Mouse (Mus musculus) embryonic facial prominence, embryonic 11.5 days (tissue): ENCODE measurements at regions not wholly inside any gene's neighbourhood (a gene's known extent, or its start where the extent isn't known, plus 50 kb on each side); places are given as distances from the start of the nearest gene placed in this dataset.
A peak's percentile ranks its signal among the peaks of the same experiment; 100 is the strongest.

ENCODE experiments used
- ATAC-seq: fragments of 200-750 bp; cut with Nextera tagmentation; replicated peaks from 2 replicates; pipeline ENCODE4 v1.8.0; 2017; ENCODE audit warnings: low read depth; ENCODE audit not compliant: insufficient number of reproducible peaks, low FRiP score, low TSS enrichment
- DNase-seq: peaks from one replicate; pipeline ENCODE4 v3.0.0-alpha.2; 2015; ENCODE audit warnings: low spot score
- H3K27ac ChIP-seq: fragments of 300-500 bp; sonication (generic); replicated peaks from 2 replicates; pipeline ENCODE4 v1.5.1; 2014; ENCODE audit warnings: mild to moderate bottlenecking, low read depth, low read length, control low read depth
- H3K27me3 ChIP-seq: fragments of 300-500 bp; sonication (generic); 2 replicates; pipeline ENCODE4 v1.6.1; 2014; ENCODE audit warnings: mild to moderate bottlenecking, low read length, moderate library complexity, mixed read lengths; ENCODE audit not compliant: control insufficient read depth, insufficient read depth
- H3K36me3 ChIP-seq: fragments of 300-500 bp; sonication (generic); replicated peaks from 2 replicates; pipeline ENCODE4 v1.6.1; 2014; ENCODE audit warnings: low read depth, mild to moderate bottlenecking, low read length, moderate library complexity, mixed read lengths; ENCODE audit not compliant: control insufficient read depth, insufficient read depth
- H3K4me1 ChIP-seq: fragments of 300-500 bp; sonication (generic); 2 replicates; pipeline ENCODE4 v1.6.1; 2014; ENCODE audit warnings: low read length, mixed read lengths; ENCODE audit not compliant: control insufficient read depth, insufficient read depth
- H3K4me2 ChIP-seq: fragments of 300-500 bp; sonication (generic); 2 replicates; pipeline ENCODE4 v1.6.1; 2014; ENCODE audit warnings: low read depth, mild to moderate bottlenecking, control low read depth, low read length, moderate library complexity
- H3K4me3 ChIP-seq: fragments of 300-500 bp; sonication (generic); 2 replicates; pipeline ENCODE4 v1.5.1; 2014; ENCODE audit warnings: low read depth, low read length, control low read depth
- H3K9ac ChIP-seq: fragments of 300-500 bp; sonication (generic); replicated peaks from 2 replicates; pipeline ENCODE4 v1.6.1; 2014; ENCODE audit warnings: mild to moderate bottlenecking, control low read depth, low read length
- H3K9me3 ChIP-seq: fragments of 300-500 bp; sonication (generic); replicated peaks from 2 replicates; pipeline ENCODE4 v1.6.1; 2016; ENCODE audit warnings: mild to moderate bottlenecking, low read length, inconsistent platforms, mixed read lengths; ENCODE audit not compliant: control insufficient read depth
- WGBS: fragments of 180-500 bp; shearing (Covaris S2); extraction: QIAGEN DNeasy Blood & Tissue Kit; methylation state at CpG from one replicate; pipeline ENCODE4 v1.1.7; 2014; 5-methylcytosine and 5-hydroxymethylcytosine counted together

- H3K36me3 ChIP-seq = no peaks in the 10 kb centered on the region
- WGBS = 44% methylated on average over 3 of the region's 3 CpGs
- no peaks in the 10 kb centered on the region for H3K4me1 ChIP-seq
- no peak overlapping the region for H3K27ac ChIP-seq
- DNase-seq (peak; percentile 27), ATAC-seq (no peak)
- no peak overlapping the region for H3K4me2 ChIP-seq
- no peaks in the 10 kb centered on the region for H3K9me3 ChIP-seq
- H3K27me3 ChIP-seq = no peaks in the 10 kb centered on the region
- no peak overlapping the region for H3K4me3 ChIP-seq
- H3K9ac ChIP-seq = no peak overlapping the region
Observed at GRCm38 (mm10) chr4:95346722-95347197, 210.5 kb upstream of the Fggy start.

- DNase-seq (no peak), ATAC-seq (no peak)
- 79% methylated on average over 2 of the region's 2 CpGs for WGBS
- H3K27me3 ChIP-seq = no peaks in the 10 kb centered on the region
- H3K4me1 ChIP-seq = no peaks in the 10 kb centered on the region
- H3K9ac ChIP-seq = no peak overlapping the region
- H3K4me2 ChIP-seq = no peak overlapping the region
- H3K4me3 ChIP-seq = no peak overlapping the region
- H3K36me3 ChIP-seq = no peaks in the 10 kb centered on the region
- no peak overlapping the region for H3K27ac ChIP-seq
- H3K9me3 ChIP-seq = no peaks in the 10 kb centered on the region
Observed at GRCm38 (mm10) chr4:95347436-95347835, 209.9 kb upstream of the Fggy start.

- WGBS = 78% methylated on average over 4 of the region's 4 CpGs
Observed at GRCm38 (mm10) chr4:95348405-95349123, 208.7 kb upstream of the Fggy start.

GRCm38 (mm10) chr4:95353894-95354319, 203.4 kb upstream of the Fggy start:
- Histone ChIP-seq H3K27ac (no peak overlapping the region), H3K4me1 (no peaks in the 10 kb centered on the region), H3K9me3 (no peaks in the 10 kb centered on the region), H3K27me3 (no peaks in the 10 kb centered on the region), H3K4me3 (no peak overlapping the region), H3K36me3 (no peaks in the 10 kb centered on the region), H3K9ac (no peak overlapping the region), H3K4me2 (no peak overlapping the region)
- ATAC-seq = no peak
- DNase-seq = peak; percentile 29
- WGBS = 55% methylated on average over 7 of the region's 7 CpGs

More at GRCm38 (mm10) chr4:95348405-95349123, 208.7 kb upstream of the Fggy start:
- Histone ChIP-seq H3K9me3 (no peaks in the 10 kb centered on the region), H3K4me1 (no peaks in the 10 kb centered on the region), H3K9ac (no peak overlapping the region), H3K36me3 (no peaks in the 10 kb centered on the region), H3K27ac (no peak overlapping the region), H3K4me2 (no peak overlapping the region), H3K27me3 (no peaks in the 10 kb centered on the region), H3K4me3 (no peak overlapping the region)
- ATAC-seq = no peak
- DNase-seq = no peak

GRCm38 (mm10) chr4:95358674-95359073, 198.6 kb upstream of the Fggy start:
- H3K4me3 ChIP-seq = no peak overlapping the region
- H3K36me3 ChIP-seq = no peaks in the 10 kb centered on the region
- ATAC-seq (no peak), DNase-seq (no peak)
- no peak overlapping the region for H3K9ac ChIP-seq
- no peaks in the 10 kb centered on the region for H3K4me1 ChIP-seq
- no peak overlapping the region for H3K27ac ChIP-seq
- H3K4me2 ChIP-seq = no peak overlapping the region
- 50% methylated on average over 2 of the region's 2 CpGs for WGBS
- no peaks in the 10 kb centered on the region for H3K27me3 ChIP-seq
- H3K9me3 ChIP-seq = no peaks in the 10 kb centered on the region

- WGBS = 53% methylated on average over 3 of the region's 3 CpGs
- DNase-seq (peak; percentile 9), ATAC-seq (no peak)
- H3K27ac ChIP-seq = no peak overlapping the region
- H3K4me3 ChIP-seq = no peak overlapping the region
- no peak overlapping the region for H3K4me2 ChIP-seq
- H3K9me3 ChIP-seq = no peaks in the 10 kb centered on the region
- no peaks in the 10 kb centered on the region for H3K4me1 ChIP-seq
- H3K27me3 ChIP-seq = no peaks in the 10 kb centered on the region
- H3K36me3 ChIP-seq = no peaks in the 10 kb centered on the region
- H3K9ac ChIP-seq = no peak overlapping the region
Observed at GRCm38 (mm10) chr4:95360336-95360967, 196.9 kb upstream of the Fggy start.

- 91% methylated on average over 4 of the region's 4 CpGs for WGBS
Observed at GRCm38 (mm10) chr4:95364376-95365082, 192.8 kb upstream of the Fggy start.

GRCm38 (mm10) chr4:95376386-95376785, 180.9 kb upstream of the Fggy start:
- no peaks in the 10 kb centered on the region for H3K36me3 ChIP-seq
- peak; percentile 83 for DNase-seq
- WGBS = 21% methylated on average over 5 of the region's 5 CpGs
- no peak overlapping the region for H3K9ac ChIP-seq
- no peaks in the 10 kb centered on the region for H3K9me3 ChIP-seq
- H3K4me2 ChIP-seq = no peak overlapping the region
- peaks cover 3% of the 10 kb centered on the region; the same call in 1 of the 2 replicates for H3K4me1 ChIP-seq
- no peak overlapping the region for H3K4me3 ChIP-seq
- H3K27ac ChIP-seq = no peak overlapping the region
- ATAC-seq = peak; percentile 65; the same call in 1 of the 2 replicates
- no peaks in the 10 kb centered on the region for H3K27me3 ChIP-seq

More at GRCm38 (mm10) chr4:95364376-95365082, 192.8 kb upstream of the Fggy start:
- no peak overlapping the region for H3K27ac ChIP-seq
- H3K4me2 ChIP-seq = no peak overlapping the region
- H3K27me3 ChIP-seq = no peaks in the 10 kb centered on the region
- no peaks in the 10 kb centered on the region for H3K4me1 ChIP-seq
- ATAC-seq (no peak), DNase-seq (no peak)
- no peak overlapping the region for H3K4me3 ChIP-seq
- H3K9ac ChIP-seq = no peak overlapping the region
- H3K36me3 ChIP-seq = no peaks in the 10 kb centered on the region
- H3K9me3 ChIP-seq = no peaks in the 10 kb centered on the region
